Mouse (Mus musculus) retina, postnatal 7 days (tissue): ENCODE data around the gene Dcaf15.
A peak's percentile ranks its signal among the peaks of the same experiment; 100 is the strongest.

Experiments used
- DNase-seq: peaks from one replicate; pipeline ENCODE4 v3.0.0-alpha.2; 2012; ENCODE audit warnings: low read depth, low spot score

Dcaf15 gene

GRCm38 (mm10) chr8:84104697-84105609 is at the start of gene Dcaf15:
TSS of gene Dcaf15 (minus strand) at chr8:84104768.
- peak; percentile 99 for DNase-seq

- DNase-seq: no peak
Measured at GRCm38 (mm10) chr8:84149181-84149580, 44.6 kb upstream of the Dcaf15 start.

GRCm38 (mm10) chr8:84148531-84148850 is 43.9 kb upstream of the Dcaf15 start:
- no peak for DNase-seq

GRCm38 (mm10) chr8:84147769-84148530 is 43.4 kb upstream of the Dcaf15 start, which contains the start of the genes Cc2d1a and 4930432K21Rik:
TSS of gene Cc2d1a (minus strand) at chr8:84147936.
TSS of gene 4930432K21Rik (plus strand) at chr8:84148025.
- DNase-seq: peak; percentile 94

DNA sequence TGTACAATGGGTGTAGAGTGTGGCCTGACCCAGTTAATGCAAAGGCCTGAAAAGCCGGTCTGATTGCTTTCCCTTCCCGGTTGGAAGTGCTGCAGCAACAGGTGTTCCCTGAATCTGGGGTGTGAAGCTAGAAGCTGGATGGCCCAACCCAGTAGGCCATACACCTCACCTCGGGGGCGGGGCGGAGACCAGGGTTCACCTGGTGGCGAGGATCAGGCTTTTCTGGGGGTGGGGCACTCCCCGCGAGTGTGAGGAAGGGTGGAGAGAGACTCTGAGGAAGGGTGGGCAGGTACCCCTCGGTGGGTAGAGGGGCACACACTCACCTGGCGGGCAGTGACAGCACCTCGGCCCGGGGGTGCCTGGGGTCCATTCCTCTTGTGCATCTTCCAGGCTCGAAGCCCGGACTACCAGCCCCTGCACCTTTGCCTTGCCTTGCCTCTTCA is 42.8 kb upstream of the Dcaf15 start:
- DNase-seq: no peak

DNA sequence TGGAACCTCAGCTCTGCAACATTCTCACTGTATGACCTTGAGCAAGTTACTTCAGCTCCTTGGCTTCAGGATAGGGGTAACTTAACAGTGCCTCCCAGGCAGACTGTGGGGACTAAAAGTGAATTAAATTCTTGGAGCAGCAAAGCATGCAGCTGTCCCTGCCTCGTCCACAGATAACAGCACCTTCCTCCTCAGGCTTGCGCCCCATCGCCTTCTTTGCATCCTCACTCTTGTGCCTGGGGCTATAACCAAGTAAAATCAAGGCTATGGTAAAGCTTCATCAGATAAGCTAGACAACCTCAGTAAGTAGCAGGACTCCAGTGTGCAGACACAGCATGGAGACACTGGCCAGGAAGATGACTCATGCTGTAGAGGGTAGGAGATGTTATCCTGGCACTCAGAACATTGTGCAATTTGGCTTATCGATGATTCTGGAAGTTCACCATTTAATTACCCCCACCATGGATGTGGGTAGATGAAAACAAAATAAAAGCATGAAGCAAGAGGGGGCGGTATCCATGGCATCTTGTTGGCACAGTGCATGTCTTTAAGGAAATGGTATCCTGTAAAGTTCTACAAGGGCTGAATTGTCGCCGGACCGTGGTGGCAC is 40.2 kb upstream of the Dcaf15 start:
- DNase-seq: no peak

DNA sequence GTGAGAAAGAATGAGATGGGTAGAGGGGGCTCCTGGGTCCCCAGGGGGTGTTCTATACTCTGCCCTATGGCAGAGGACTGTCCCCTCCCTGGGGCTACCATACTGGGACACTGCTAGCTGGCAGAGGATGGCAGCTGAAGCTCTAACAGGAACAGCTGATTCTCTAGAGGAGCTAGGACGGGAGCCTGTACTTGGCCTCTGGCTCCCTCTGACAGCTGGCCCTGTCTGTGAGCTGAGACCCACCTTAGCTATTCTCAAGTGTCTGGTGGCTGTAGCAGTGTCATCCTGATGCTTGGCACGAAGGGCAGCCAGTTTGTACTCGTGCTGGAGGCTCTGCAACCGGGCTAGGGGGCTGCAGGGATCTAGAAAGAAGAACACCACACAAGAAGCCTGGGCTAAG is 36.3 kb upstream of the Dcaf15 start:
- DNase-seq: no peak

DNA sequence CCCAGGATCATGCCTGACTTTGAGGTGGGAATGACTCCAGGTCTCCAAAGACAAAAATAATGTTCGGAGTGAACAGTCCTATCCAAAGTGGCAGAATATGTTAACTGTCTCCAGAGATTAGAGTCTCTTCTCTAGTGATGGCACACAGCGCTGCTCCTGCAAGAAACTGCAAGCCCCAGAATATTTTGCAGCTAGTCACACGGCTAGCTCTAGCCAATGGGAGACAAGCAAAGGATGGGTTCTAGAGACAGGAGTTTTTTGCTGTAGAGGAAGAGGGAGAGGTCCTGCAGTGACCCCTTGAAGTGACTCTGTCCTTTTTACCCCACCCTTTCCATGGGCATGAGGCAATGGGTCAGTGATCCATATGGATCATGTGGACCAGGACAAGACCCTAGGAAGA is 33.3 kb upstream of the Dcaf15 start:
- DNase-seq: no peak

- DNase-seq: no peak
Measured at GRCm38 (mm10) chr8:84132225-84132624, 27.7 kb upstream of the Dcaf15 start.

GRCm38 (mm10) chr8:84130806-84131205 is 26.2 kb upstream of the Dcaf15 start:
- DNase-seq: no peak

- no peak for DNase-seq
Measured at GRCm38 (mm10) chr8:84128277-84128676, 23.7 kb upstream of the Dcaf15 start.

DNA sequence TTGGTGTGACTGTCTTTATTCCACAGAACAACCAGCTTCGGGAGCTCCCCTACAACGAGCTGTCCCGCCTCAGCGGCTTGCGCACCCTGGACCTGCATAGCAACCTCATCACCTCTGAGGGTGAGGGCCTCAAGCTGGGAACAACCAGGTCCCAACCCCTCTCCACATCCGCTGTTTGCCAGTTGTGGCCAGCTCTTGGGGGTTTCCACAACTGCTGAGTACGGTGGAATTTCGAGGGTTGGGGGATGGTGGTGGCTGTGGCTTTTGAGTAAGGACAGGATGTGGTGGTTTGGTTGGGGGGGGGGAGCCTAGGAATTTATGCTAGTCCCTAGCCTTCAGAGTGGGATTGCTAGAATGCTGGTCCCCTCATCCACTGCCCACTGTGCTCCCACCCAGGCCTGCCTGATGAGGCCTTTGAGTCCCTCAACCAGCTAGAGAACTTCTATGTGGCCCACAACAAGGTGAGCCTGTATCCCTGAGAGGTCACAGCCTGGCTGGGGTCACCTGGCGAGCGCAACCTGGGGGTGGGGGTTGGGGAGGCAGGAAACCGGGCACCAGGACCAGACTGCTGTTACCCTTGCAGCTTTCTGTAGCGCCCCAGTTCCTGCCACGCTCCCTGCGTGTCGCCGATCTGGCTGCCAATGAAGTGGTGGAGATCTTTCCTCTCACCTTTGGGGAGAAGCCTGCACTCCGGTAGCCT is 22.8 kb upstream of the Dcaf15 start:
- no peak for DNase-seq

- no peak for DNase-seq
Measured at GRCm38 (mm10) chr8:84126742-84127141, 22.2 kb upstream of the Dcaf15 start.

GRCm38 (mm10) chr8:84125656-84126055 is 21.1 kb upstream of the Dcaf15 start, which contains the start of gene Podnl1:
TSS of gene Podnl1 (plus strand) at chr8:84125989.
- no peak for DNase-seq

GRCm38 (mm10) chr8:84122151-84122550 is 17.6 kb upstream of the Dcaf15 start:
- no peak for DNase-seq

DNA sequence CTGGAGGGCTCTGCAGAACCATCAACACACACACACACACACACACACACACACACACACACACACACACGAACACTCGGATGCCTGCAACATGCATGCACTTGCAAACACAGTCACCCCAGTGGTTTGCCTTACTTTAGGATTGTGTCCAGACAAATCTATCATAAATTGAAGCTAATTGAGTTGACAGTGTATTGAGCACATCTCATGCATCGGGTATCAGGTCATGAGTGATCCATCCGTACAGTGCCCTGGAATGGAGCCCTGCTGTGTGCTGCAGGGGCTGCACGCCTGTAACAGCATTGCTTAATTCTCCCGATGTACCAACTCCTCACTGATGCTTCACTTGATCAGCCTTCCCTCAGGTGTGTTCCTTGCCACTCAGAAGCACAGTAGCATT is 11.1 kb upstream of the Dcaf15 start:
- no peak for DNase-seq

DNA sequence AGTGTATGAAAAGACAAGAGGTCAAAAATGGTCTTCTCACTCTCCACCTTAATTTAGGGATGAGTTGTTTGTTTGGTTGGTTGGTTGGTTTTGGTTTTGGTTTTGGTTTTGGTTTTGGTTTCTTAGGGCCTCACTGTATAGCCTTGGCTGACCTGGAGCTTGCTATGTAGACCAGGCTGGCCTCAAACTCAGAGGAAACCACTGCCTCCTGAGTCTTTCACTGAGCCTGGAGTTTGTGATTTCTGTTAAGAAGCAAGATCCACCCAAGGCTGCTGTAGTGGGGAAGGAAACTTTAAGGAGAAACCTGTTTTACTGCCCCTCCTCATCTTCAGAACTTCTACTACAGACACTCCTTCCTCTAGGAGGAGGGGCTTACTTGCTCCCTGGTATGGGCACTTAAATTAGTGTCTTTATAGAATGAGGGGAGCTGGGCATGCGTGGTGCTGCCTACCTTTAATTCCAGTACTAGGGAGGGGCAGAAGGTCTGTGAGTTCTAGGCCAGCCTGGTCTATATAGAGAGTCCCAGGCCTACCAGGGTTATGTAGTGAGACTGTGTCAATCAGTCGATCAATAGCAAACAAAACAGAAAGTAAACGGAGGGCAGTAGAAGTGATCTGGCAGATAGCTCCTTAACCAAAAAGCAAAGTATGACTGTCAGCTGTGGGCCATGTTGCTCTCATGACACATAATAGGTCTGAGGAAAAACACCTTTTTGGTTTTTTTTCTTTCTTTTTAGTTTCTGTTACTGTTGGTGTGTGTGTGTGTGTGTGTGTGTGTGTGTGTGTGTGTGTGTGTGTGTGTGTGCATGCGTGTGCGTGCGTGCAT is 1.9 kb upstream of the Dcaf15 start:
- DNase-seq: no peak

- DNase-seq: no peak
Measured at GRCm38 (mm10) chr8:84105676-84106075, 1.1 kb upstream of the Dcaf15 start.

DNA sequence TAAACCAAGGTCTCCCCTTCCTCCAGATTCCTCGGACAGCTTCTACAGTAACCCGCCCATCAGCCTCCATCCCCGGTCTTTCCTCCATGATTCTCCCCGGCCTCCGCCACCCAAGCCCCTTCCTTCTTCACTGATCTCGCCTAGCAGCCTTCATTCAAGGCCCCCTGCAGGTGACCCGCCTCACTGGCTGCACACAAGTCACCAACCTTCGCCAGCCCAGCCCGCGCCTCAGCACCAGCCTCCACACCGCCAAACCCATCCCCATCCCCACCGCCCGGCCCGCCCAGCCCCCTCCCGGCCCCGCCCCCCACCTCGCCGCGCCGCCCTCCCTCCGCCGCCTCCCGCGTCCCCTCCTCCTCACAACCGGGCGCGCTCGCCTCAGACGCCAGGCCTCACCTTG is 347 bp downstream of the Dcaf15 start:
- DNase-seq: peak; percentile 41

DNA sequence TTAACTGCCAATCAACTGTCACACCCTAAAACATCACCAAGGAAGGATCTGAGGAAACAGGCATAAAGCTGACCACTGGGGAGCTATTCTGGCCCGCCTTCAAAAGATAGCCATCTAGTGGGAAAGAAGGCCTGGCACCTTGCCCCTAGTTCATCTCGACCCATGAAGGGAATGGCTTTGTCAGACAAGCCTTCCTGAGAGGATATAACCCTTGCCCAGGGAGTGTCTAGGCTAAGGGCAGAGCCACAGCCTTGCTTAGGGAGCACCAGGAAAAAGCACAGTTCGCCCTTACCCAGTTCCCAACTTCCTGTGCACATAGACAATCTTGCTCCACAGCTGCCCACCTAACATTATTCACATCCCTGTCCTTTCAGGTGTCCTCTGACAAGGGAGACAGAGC is 967 bp downstream of the Dcaf15 start:
- no peak for DNase-seq
